Mouse (Mus musculus): ENCODE data around the gene Ctsa. TPM values are rescaled to one million over a fixed set of nuclear protein-coding genes. Genes with fewer than 3 reads are reported as not detected.
"Not testable (repeated sequence)": the region's sequence is repeated elsewhere in the genome, so short reads cannot be mapped to it uniquely, and the experiment has no call there.

Ctsa gene
- polyA plus RNA-seq, 1 experiment from 2014 or later: 109 TPM

DNA sequence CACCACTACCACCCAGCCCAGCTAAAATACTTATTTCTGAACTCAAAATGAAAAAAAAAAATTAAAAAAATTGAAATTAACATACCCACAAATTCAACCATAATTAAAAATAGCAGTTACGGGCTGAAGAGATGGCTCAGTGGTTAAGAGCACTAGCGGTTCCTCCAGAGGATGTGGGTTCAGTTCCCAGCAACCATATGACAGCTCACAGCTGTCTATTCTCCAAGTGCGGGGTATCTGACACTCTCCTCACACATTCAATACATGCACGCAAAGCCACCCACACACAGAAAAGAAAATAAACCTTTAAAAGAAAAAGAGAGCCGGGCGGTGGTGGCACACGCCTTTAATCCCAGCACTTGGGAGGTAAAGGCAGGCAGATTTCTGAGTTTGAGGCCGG, 17.4 kb downstream of the Ctsa start:
- Histone ChIP-seq H3K9me3 (ENCODE audit: low read length) (no peaks in the 10 kb centered on the region), H3K27me3 (ENCODE audit: insufficient read depth, low read length) (peaks cover 9% of the 10 kb centered on the region), H3K9ac (replicated peaks) (no peak overlapping the region), H3K27ac (ENCODE audit: low read depth) (no peak overlapping the region), H3K4me2 (ENCODE audit: low read depth, low read length) (no peak overlapping the region), H3K4me1 (ENCODE audit: insufficient read depth) (no peaks in the 10 kb centered on the region), H3K36me3 (replicated peaks; ENCODE audit: insufficient read depth, low read length) (no peaks in the 10 kb centered on the region), H3K4me3 (ENCODE audit: low read depth, low read length) (no peak overlapping the region)
- WGBS (ENCODE audit: insufficient replicate concordance): 66% methylated on average over 8 of the region's 8 CpGs
- DNase-seq (no peak), ATAC-seq (no peak)
- TF ChIP-seq CTCF (IDR thresholded peaks at IDR 0.05; ENCODE audit: low read depth) (no peak), EP300 (IDR thresholded peaks at IDR 0.05; ENCODE audit: low read depth) (no peak)

DNA sequence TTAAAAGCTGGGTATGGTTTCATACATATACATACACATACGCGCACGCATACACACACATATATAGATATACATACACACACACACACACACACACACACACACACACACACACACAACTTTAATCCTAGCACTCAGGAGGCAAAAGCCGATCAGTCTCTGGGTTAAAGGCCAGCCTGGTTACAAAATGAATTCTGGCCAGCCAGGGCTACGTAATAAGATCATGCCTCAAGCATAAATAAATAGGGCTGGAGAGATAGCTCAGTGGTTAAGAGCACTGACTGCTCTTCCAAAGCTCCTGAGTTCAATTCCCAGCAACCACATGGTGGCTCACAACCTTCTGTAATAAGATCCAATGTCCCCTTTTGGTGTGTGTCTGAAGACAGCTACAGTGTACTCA, 22.9 kb downstream of the Ctsa start:
- ATAC-seq; H3K9me3 ChIP-seq (ENCODE audit: low read length); H3K36me3 ChIP-seq (replicated peaks; ENCODE audit: insufficient read depth, low read length); H3K27ac ChIP-seq (ENCODE audit: low read depth); H3K9ac ChIP-seq (replicated peaks); H3K4me3 ChIP-seq (ENCODE audit: low read depth, low read length); DNase-seq: not testable (repeated sequence)
- Histone ChIP-seq H3K4me2 (ENCODE audit: low read depth, low read length) (peak overlapping the region; percentile 80; the same call in 1 of the 2 replicates), H3K27me3 (ENCODE audit: insufficient read depth, low read length) (peaks cover 34% of the 10 kb centered on the region), H3K4me1 (ENCODE audit: insufficient read depth) (peaks cover 12% of the 10 kb centered on the region)
- 69% methylated on average over 5 of the region's 5 CpGs for WGBS (ENCODE audit: insufficient replicate concordance)

GRCm38 (mm10) chr2:164856309-164857100, 23.8 kb downstream of the Ctsa start:
- Histone ChIP-seq H3K36me3 (replicated peaks; ENCODE audit: insufficient read depth, low read length) (no peaks in the 10 kb centered on the region), H3K9me3 (ENCODE audit: low read length) (no peaks in the 10 kb centered on the region), H3K27me3 (ENCODE audit: insufficient read depth, low read length) (peaks cover 34% of the 10 kb centered on the region), H3K4me3 (ENCODE audit: low read depth, low read length) (peak overlapping the region; percentile 50), H3K4me1 (ENCODE audit: insufficient read depth) (peaks cover 16% of the 10 kb centered on the region), H3K9ac (replicated peaks) (peak overlapping the region; percentile 41; the same call in 1 of the 2 replicates), H3K27ac (ENCODE audit: low read depth) (no peak overlapping the region), H3K4me2 (ENCODE audit: low read depth, low read length) (peak overlapping the region; percentile 80)
- no peak for DNase-seq
- TF ChIP-seq EP300 (IDR thresholded peaks at IDR 0.05; ENCODE audit: low read depth) (no peak), CTCF (IDR thresholded peaks at IDR 0.05; ENCODE audit: low read depth) (peak; percentile 34)
- no peak for ATAC-seq
- WGBS (ENCODE audit: insufficient replicate concordance): 2% methylated on average over 42 of the region's 42 CpGs

DNA sequence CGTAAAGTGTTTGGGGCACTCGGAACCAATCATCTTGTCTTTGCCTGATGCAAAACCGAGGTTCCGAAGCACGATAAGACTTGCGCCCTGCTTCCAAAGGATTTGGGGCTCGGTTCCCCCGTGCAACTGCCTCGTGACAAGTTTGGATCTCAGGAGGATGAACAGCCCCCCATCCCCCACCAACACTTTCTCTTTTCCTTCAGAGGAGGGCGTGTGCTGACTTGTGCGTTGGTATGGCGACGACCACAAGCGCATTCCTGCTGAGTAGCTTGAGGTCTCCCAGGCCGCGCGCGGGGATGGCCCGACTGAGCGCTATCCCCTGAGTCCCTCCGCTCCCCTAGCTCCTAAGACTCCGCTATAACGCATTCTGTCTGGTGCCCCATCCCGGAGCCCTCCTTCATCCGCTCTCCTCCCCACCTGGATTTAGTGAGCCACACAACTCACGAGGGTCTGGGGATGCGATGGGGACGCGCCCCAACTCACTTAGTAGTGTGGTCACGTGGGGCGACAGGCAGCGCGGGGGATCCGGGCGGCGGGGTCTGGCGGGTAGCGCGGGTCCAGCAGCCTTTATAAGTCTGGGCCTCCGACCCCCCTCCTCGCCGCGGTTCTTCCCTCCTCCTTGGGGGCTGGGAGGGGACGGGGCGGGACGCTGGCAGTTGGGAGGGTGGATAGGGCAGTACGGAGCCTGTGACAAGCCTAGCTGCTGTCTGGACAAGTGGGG, 24.6 kb downstream of the Ctsa start, which contains the start of gene Pltp:
TSS of gene Pltp (minus strand) at position 611 of the 721 bp plus-strand sequence.
- ATAC-seq (no peak), DNase-seq (peak; percentile 35)
- no peak for TF ChIP-seq CTCF (IDR thresholded peaks at IDR 0.05; ENCODE audit: low read depth)
- TF ChIP-seq EP300 (IDR thresholded peaks at IDR 0.05; ENCODE audit: low read depth): no peak
- Histone ChIP-seq H3K27me3 (ENCODE audit: insufficient read depth, low read length) (peaks cover 34% of the 10 kb centered on the region), H3K4me2 (ENCODE audit: low read depth, low read length) (peak within 1 kb of the TSS; percentile 80), H3K4me1 (ENCODE audit: insufficient read depth) (peaks cover 18% of the 10 kb centered on the region), H3K9me3 (ENCODE audit: low read length) (no peaks in the 10 kb centered on the region), H3K9ac (replicated peaks) (peak within 1 kb of the TSS; percentile 41), H3K4me3 (ENCODE audit: low read depth, low read length) (peak within 1 kb of the TSS; percentile 50), H3K36me3 (replicated peaks; ENCODE audit: insufficient read depth, low read length) (no peaks in the 10 kb centered on the region), H3K27ac (ENCODE audit: low read depth) (peak within 1 kb of the TSS; percentile 35; the same call in 1 of the 2 replicates)
- under 1% methylated on average over 47 of the region's 47 CpGs for WGBS (ENCODE audit: insufficient replicate concordance)

- ATAC-seq (no peak), DNase-seq (no peak)
- H3K9ac ChIP-seq (replicated peaks): no peak overlapping the region; the same call in 1 of the 2 replicates
- peak overlapping the region; percentile 22; the same call in 1 of the 2 replicates for H3K27ac ChIP-seq (ENCODE audit: low read depth)
- H3K9me3 ChIP-seq (ENCODE audit: low read length): no peaks in the 10 kb centered on the region
- peak overlapping the region; percentile 50 for H3K4me3 ChIP-seq (ENCODE audit: low read depth, low read length)
- H3K4me1 ChIP-seq (ENCODE audit: insufficient read depth): peaks cover 23% of the 10 kb centered on the region
- WGBS (ENCODE audit: insufficient replicate concordance): 16% methylated on average over 19 of the region's 19 CpGs
- TF ChIP-seq CTCF (IDR thresholded peaks at IDR 0.05; ENCODE audit: low read depth): no peak
- TF ChIP-seq EP300 (IDR thresholded peaks at IDR 0.05; ENCODE audit: low read depth): no peak
- H3K36me3 ChIP-seq (replicated peaks; ENCODE audit: insufficient read depth, low read length): no peaks in the 10 kb centered on the region
- H3K27me3 ChIP-seq (ENCODE audit: insufficient read depth, low read length): peaks cover 34% of the 10 kb centered on the region
- H3K4me2 ChIP-seq (ENCODE audit: low read depth, low read length): peak overlapping the region; percentile 80
These were observed 25.3 kb downstream of the Ctsa start for GRCm38 (mm10) chr2:164857842-164858553.

Measured in liver, postnatal 0 days (tissue).